Mouse (Mus musculus) spleen, adult 2 months (tissue): ENCODE measurements around the gene Bpi.

ENCODE experiments used
- CTCF ChIP-seq: fragments of 200-500 bp; IDR thresholded peaks from 2 replicates; pipeline ENCODE4 v1.5.1; 2011; ENCODE audit warnings: mild to moderate bottlenecking, inconsistent platforms; ENCODE audit not compliant: insufficient read depth, insufficient read length, insufficient replicate concordance; ENCODE audit errors: extremely low read depth
- POLR2A ChIP-seq: fragments of 200-500 bp; IDR thresholded peaks from 2 replicates; pipeline ENCODE4 v1.6.1; 2011; ENCODE audit warnings: low read depth, low read length, inconsistent platforms

- TF ChIP-seq POLR2A (no peak), CTCF (no peak)
Measured at GRCm38 (mm10) chr2:158243129-158243870, 14.6 kb upstream of the Bpi start.
